Mouse (Mus musculus) spleen, adult 2 months (tissue): ENCODE results near the gene Cct7.

Source experiments
- CTCF ChIP-seq: fragments of 200-500 bp; IDR thresholded peaks from 2 replicates; pipeline ENCODE4 v1.5.1; 2011; ENCODE audit warnings: mild to moderate bottlenecking, inconsistent platforms; ENCODE audit not compliant: insufficient read depth, insufficient read length, insufficient replicate concordance; ENCODE audit errors: extremely low read depth
- POLR2A ChIP-seq: fragments of 200-500 bp; IDR thresholded peaks from 2 replicates; pipeline ENCODE4 v1.6.1; 2011; ENCODE audit warnings: low read depth, low read length, inconsistent platforms

DNA sequence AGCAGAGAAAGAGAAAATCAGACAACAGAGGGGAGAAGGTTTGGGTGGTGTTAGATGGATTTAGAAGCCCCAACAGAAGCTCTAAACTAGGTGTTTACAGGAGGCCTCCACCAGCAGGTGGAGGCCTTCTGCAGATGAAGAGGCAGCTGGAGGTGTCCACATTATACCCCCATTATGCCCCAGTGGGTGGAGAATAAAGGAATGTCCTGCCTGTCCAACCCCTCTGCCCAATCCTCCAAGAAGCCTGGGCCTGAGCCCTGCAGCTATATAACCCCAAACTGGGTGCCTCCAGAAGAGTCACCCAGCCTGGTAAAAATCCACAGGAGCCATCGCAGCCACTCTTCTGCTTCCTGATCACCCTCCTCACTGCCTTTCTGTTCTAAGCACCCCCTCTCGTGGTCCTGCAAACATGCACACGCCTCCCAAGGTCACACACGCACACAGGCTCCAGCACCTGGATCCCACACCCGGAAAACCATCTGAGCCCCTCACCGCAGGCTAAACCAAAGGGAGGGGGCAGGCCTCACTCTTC, 50.3 kb downstream of the Cct7 start:
- no peak for TF ChIP-seq CTCF
- TF ChIP-seq POLR2A: no peak
